Mouse (Mus musculus) hindbrain, embryonic 16.5 days (tissue): ENCODE measurements at regions not wholly inside any gene's neighbourhood (a gene's known extent, or its start where the extent isn't known, plus 50 kb on each side); places are given as distances from the start of the nearest gene placed in this dataset.

Source experiments
- ATAC-seq: fragments of 200-750 bp; cut with Nextera tagmentation; 2 replicates; pipeline ENCODE4 v1.8.0; 2017; ENCODE audit warnings: moderate TSS enrichment, moderate library complexity
- H3K27ac ChIP-seq: fragments of 300-500 bp; sonication (generic); 2 replicates; pipeline ENCODE4 v1.5.1; 2014; ENCODE audit warnings: low read depth, mild to moderate bottlenecking, control low read depth, low read length, moderate library complexity
- H3K27me3 ChIP-seq: fragments of 300-500 bp; sonication (generic); replicated peaks from 2 replicates; pipeline ENCODE4 v1.6.1; 2014; ENCODE audit warnings: low read length; ENCODE audit not compliant: control insufficient read depth, insufficient read depth
- H3K36me3 ChIP-seq: fragments of 300-500 bp; sonication (generic); 2 replicates; pipeline ENCODE4 v1.6.1; 2014; ENCODE audit warnings: mild to moderate bottlenecking, low read length, moderate library complexity, mixed read lengths; ENCODE audit not compliant: control insufficient read depth, insufficient read depth
- H3K4me1 ChIP-seq: fragments of 300-500 bp; sonication (generic); 2 replicates; pipeline ENCODE4 v1.6.1; 2014; ENCODE audit warnings: low read depth, low read length; ENCODE audit not compliant: control insufficient read depth, insufficient read depth
- H3K4me2 ChIP-seq: fragments of 300-500 bp; sonication (generic); 2 replicates; pipeline ENCODE4 v1.6.1; 2014; ENCODE audit warnings: mild to moderate bottlenecking, low read length, control low read depth, moderate library complexity
- H3K4me3 ChIP-seq: fragments of 300-500 bp; sonication (generic); 2 replicates; pipeline ENCODE4 v1.5.1; 2014; ENCODE audit warnings: mild to moderate bottlenecking, low read length, control low read depth, moderate library complexity
- H3K9ac ChIP-seq: fragments of 300-500 bp; sonication (generic); 2 replicates; pipeline ENCODE4 v1.6.1; 2014; ENCODE audit warnings: low read depth, mild to moderate bottlenecking, control low read depth, low read length, moderate library complexity
- H3K9me3 ChIP-seq: fragments of 300-500 bp; sonication (generic); 2 replicates; pipeline ENCODE4 v1.6.1; 2014; ENCODE audit warnings: mild to moderate bottlenecking, low read length, moderate library complexity; ENCODE audit not compliant: control insufficient read depth
- WGBS: fragments of 180-500 bp; shearing (Covaris S2); extraction: QIAGEN DNeasy Blood & Tissue Kit; methylation state at CpG from one replicate; pipeline ENCODE4 v1.1.7; 2014; 5-methylcytosine and 5-hydroxymethylcytosine counted together

GRCm38 (mm10) chr4:12700189-12700588 lies 528.4 kb upstream of the Fam92a start:
- Histone ChIP-seq H3K36me3 (no peaks in the 10 kb centered on the region), H3K4me1 (no peaks in the 10 kb centered on the region), H3K27ac (no peak overlapping the region), H3K4me3 (no peak overlapping the region), H3K9ac (no peak overlapping the region), H3K27me3 (no peaks in the 10 kb centered on the region), H3K4me2 (no peak overlapping the region), H3K9me3 (no peaks in the 10 kb centered on the region)
- no peak for ATAC-seq
- 93% methylated on average over 1 of the region's 1 CpGs for WGBS

GRCm38 (mm10) chr4:12677814-12678213 lies 506.0 kb upstream of the Fam92a start:
- H3K36me3 ChIP-seq = no peaks in the 10 kb centered on the region
- H3K9ac ChIP-seq = no peak overlapping the region
- H3K9me3 ChIP-seq = no peaks in the 10 kb centered on the region
- H3K4me1 ChIP-seq = no peaks in the 10 kb centered on the region
- ATAC-seq = no peak
- no peak overlapping the region for H3K27ac ChIP-seq
- no peaks in the 10 kb centered on the region for H3K27me3 ChIP-seq
- no peak overlapping the region for H3K4me2 ChIP-seq
- 72% methylated on average over 3 of the region's 3 CpGs for WGBS
- H3K4me3 ChIP-seq = no peak overlapping the region

DNA sequence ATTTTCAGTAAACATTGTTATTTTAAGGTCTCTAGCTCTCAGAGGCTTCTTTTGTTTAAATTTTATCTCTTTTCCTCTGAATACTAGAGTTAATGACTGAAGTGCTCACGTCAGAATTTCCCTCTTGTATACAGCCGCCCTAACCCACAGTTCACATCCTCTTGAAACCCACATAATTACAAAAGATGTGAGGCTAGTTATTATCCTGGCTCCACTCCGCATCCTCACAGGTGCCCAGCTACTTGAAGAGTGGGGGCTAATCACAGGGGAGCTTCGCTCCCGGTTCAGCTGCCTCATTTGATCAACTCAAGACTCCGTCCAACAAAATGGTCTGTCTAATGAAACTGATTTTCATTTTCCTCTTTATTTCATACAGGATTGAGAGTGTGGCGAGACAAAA lies 499.6 kb upstream of the Fam92a start:
- Histone ChIP-seq H3K27ac (no peak overlapping the region), H3K4me1 (no peaks in the 10 kb centered on the region), H3K27me3 (no peaks in the 10 kb centered on the region), H3K36me3 (no peaks in the 10 kb centered on the region), H3K4me3 (no peak overlapping the region), H3K4me2 (no peak overlapping the region), H3K9me3 (no peaks in the 10 kb centered on the region), H3K9ac (no peak overlapping the region)
- no peak for ATAC-seq
- 71% methylated on average over 7 of the region's 7 CpGs for WGBS

GRCm38 (mm10) chr4:12663176-12663575 lies 491.4 kb upstream of the Fam92a start:
- H3K9ac ChIP-seq = no peak overlapping the region
- peaks cover 2% of the 10 kb centered on the region; the same call in 1 of the 2 replicates for H3K4me1 ChIP-seq
- H3K36me3 ChIP-seq = no peaks in the 10 kb centered on the region
- no peaks in the 10 kb centered on the region for H3K27me3 ChIP-seq
- no peak for ATAC-seq
- WGBS = 23% methylated on average over 2 of the region's 2 CpGs
- H3K27ac ChIP-seq = no peak overlapping the region
- H3K4me2 ChIP-seq = no peak overlapping the region
- no peaks in the 10 kb centered on the region for H3K9me3 ChIP-seq
- H3K4me3 ChIP-seq = no peak overlapping the region

DNA sequence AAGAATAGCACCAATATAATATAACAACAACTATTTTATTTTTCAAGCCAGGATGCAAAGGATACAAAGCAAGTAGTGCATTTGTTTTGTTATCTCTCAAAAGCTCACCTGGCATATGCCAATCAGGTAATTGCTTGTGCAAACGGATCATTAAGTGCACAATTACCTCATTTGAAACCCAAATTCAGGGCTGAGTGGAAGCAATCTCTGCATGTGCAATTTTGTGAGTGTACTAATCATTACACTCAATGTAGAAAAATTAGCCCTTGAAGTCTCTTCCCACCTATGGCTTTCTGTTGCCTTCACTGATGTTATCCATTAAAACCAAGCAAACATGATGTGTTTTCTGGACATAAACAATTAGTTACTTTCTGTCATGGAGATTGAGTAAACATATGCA lies 490.9 kb upstream of the Fam92a start:
- WGBS = 48% methylated on average over 1 of the region's 1 CpGs
- Histone ChIP-seq H3K4me2 (no peak overlapping the region), H3K4me1 (peaks cover 2% of the 10 kb centered on the region; the same call in 1 of the 2 replicates), H3K4me3 (no peak overlapping the region), H3K27me3 (no peaks in the 10 kb centered on the region), H3K9ac (no peak overlapping the region), H3K27ac (no peak overlapping the region), H3K36me3 (no peaks in the 10 kb centered on the region), H3K9me3 (no peaks in the 10 kb centered on the region)
- no peak for ATAC-seq

DNA sequence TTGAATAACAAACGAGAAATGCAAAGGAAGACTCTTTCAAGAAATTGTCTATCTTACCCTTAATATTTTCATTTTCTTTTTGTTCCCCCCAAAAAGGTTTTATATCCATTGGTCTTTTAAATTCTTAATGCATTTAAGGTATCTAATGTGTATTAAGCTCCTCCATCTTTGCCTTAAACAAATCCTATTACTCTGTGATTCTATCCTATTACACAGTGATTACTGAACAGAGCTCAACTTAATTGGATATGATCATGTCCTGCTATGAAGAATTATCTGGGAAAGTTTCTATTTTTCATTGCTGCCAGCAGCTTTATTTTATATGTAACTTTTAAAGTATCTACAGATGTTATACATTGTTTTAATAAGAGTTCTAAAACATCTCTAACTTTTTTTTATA lies 487.3 kb upstream of the Fam92a start:
- WGBS = 53% methylated on average over 1 of the region's 1 CpGs
- H3K9ac ChIP-seq = no peak overlapping the region
- ATAC-seq = no peak

GRCm38 (mm10) chr4:12658594-12658993 lies 486.8 kb upstream of the Fam92a start:
- WGBS = 18% methylated on average over 6 of the region's 6 CpGs

More for the DNA sequence above, 487.3 kb upstream of the Fam92a start:
- no peaks in the 10 kb centered on the region for H3K27me3 ChIP-seq
- H3K4me3 ChIP-seq = no peak overlapping the region
- no peaks in the 10 kb centered on the region for H3K36me3 ChIP-seq
- H3K4me2 ChIP-seq = no peak overlapping the region
- no peak overlapping the region for H3K27ac ChIP-seq
- H3K4me1 ChIP-seq = peaks cover 6% of the 10 kb centered on the region
- H3K9me3 ChIP-seq = no peaks in the 10 kb centered on the region

GRCm38 (mm10) chr4:12657820-12658219 lies 486.0 kb upstream of the Fam92a start:
- 83% methylated on average over 1 of the region's 1 CpGs for WGBS
- Histone ChIP-seq H3K9ac (no peak overlapping the region), H3K4me1 (peaks cover 6% of the 10 kb centered on the region), H3K4me2 (no peak overlapping the region), H3K4me3 (no peak overlapping the region), H3K27me3 (no peaks in the 10 kb centered on the region), H3K36me3 (no peaks in the 10 kb centered on the region), H3K9me3 (no peaks in the 10 kb centered on the region), H3K27ac (no peak overlapping the region)
- ATAC-seq = no peak

More at GRCm38 (mm10) chr4:12658594-12658993, 486.8 kb upstream of the Fam92a start:
- Histone ChIP-seq H3K4me2 (no peak overlapping the region), H3K9ac (no peak overlapping the region), H3K36me3 (no peaks in the 10 kb centered on the region), H3K4me1 (peaks cover 6% of the 10 kb centered on the region), H3K4me3 (no peak overlapping the region), H3K9me3 (no peaks in the 10 kb centered on the region), H3K27me3 (no peaks in the 10 kb centered on the region), H3K27ac (no peak overlapping the region)
- 0 out of 2 replicates have a peak, but pooled peaks have one; percentile 47 for ATAC-seq

- H3K4me2 ChIP-seq = no peak overlapping the region
- H3K4me3 ChIP-seq = no peak overlapping the region
- no peaks in the 10 kb centered on the region for H3K9me3 ChIP-seq
- no peak for ATAC-seq
- WGBS = 88% methylated on average over 6 of the region's 6 CpGs
- no peak overlapping the region for H3K27ac ChIP-seq
- no peaks in the 10 kb centered on the region for H3K27me3 ChIP-seq
- peaks cover 6% of the 10 kb centered on the region for H3K4me1 ChIP-seq
- H3K36me3 ChIP-seq = no peaks in the 10 kb centered on the region
- H3K9ac ChIP-seq = no peak overlapping the region
These were observed 485.2 kb upstream of the Fam92a start for GRCm38 (mm10) chr4:12656924-12657603.
